Mouse (Mus musculus) kidney, adult 2 months (tissue): ENCODE results near the gene Tmem215.

Source experiments
- CTCF ChIP-seq: fragments of 200-500 bp; conservative IDR thresholded peaks from 2 replicates; pipeline ENCODE4 v1.5.1; 2011; ENCODE audit warnings: low read depth, mild to moderate bottlenecking, control low read depth, low read length, moderate library complexity, mixed read lengths; ENCODE audit not compliant: insufficient read depth, insufficient read length
- POLR2A ChIP-seq: fragments of 200-500 bp; IDR thresholded peaks from one replicate; pipeline ENCODE4 v1.6.1; 2011; ENCODE audit warnings: low read depth, low read length, control low read depth

- TF ChIP-seq CTCF (no peak), POLR2A (no peak)
Observed at GRCm38 (mm10) chr4:40472700-40473530, 935 bp downstream of the Tmem215 start.
